Mouse (Mus musculus): Measurements from ENCODE around the gene St7l.
"Not testable (repeated sequence)": the region's sequence is repeated elsewhere in the genome, so short reads cannot be mapped to it uniquely, and the experiment has no call there.

The St7l gene

GRCm38 (mm10) chr3:104865341-104865788, 1.6 kb downstream of the St7l start:
- H3K36me3 ChIP-seq (ENCODE audit: insufficient read depth, low read length) = peaks cover 31% of the 10 kb centered on the region
- H3K27me3 ChIP-seq (ENCODE audit: insufficient read depth, low read length) = no peaks in the 10 kb centered on the region
- peaks cover 45% of the 10 kb centered on the region for H3K4me1 ChIP-seq (replicated peaks; ENCODE audit: low read depth, low read length)
- TF ChIP-seq POU5F1 (IDR thresholded peaks at IDR 0.05; ENCODE audit: borderline replicate concordance, low read length) (no peak), CTCF (conservative IDR thresholded peaks at IDR 0.05; ENCODE audit: low read length) (no peak), NANOG (IDR thresholded peaks at IDR 0.05; ENCODE audit: borderline replicate concordance, low read length) (no peak)
- no peaks in the 10 kb centered on the region for H3K9me3 ChIP-seq (ENCODE audit: low read length)
- peak overlapping the region; percentile 98 for H3K4me3 ChIP-seq (replicated peaks; ENCODE audit: low read length)

DNA sequence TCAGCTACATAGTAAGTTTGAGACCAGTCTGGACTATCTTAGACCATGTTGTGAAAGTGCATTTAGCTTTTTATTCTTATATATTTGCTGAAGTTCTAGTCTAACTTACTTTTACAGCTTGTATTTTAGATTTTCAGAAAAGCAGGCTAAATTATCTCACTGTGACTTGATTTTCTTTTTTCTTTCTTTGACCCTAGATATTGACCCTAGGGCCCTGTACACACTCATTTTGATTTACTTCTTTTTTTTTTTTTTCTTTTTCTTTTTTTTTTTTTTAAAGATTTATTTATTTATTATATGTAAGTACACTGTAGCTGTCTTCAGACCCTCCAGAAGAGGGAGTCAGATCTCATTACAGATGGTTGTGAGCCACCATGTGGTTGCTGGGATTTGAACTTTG, 2.9 kb downstream of the St7l start:
- not testable (repeated sequence) for H3K9me3 ChIP-seq (ENCODE audit: low read length); H3K27me3 ChIP-seq (ENCODE audit: insufficient read depth, low read length); H3K4me3 ChIP-seq (replicated peaks; ENCODE audit: low read length)
- Histone ChIP-seq H3K36me3 (ENCODE audit: insufficient read depth, low read length) (peaks cover 33% of the 10 kb centered on the region), H3K4me1 (replicated peaks; ENCODE audit: low read depth, low read length) (peaks cover 31% of the 10 kb centered on the region)

GRCm38 (mm10) chr3:104869611-104870010, 5.8 kb downstream of the St7l start:
- Histone ChIP-seq H3K36me3 (ENCODE audit: insufficient read depth, low read length) (peaks cover 51% of the 10 kb centered on the region), H3K4me3 (replicated peaks; ENCODE audit: low read length) (no peak overlapping the region), H3K4me1 (replicated peaks; ENCODE audit: low read depth, low read length) (peaks cover 11% of the 10 kb centered on the region), H3K27me3 (ENCODE audit: insufficient read depth, low read length) (no peaks in the 10 kb centered on the region), H3K9me3 (ENCODE audit: low read length) (no peaks in the 10 kb centered on the region)
- TF ChIP-seq CTCF (conservative IDR thresholded peaks at IDR 0.05; ENCODE audit: low read length) (no peak), POU5F1 (IDR thresholded peaks at IDR 0.05; ENCODE audit: borderline replicate concordance, low read length) (no peak), NANOG (IDR thresholded peaks at IDR 0.05; ENCODE audit: borderline replicate concordance, low read length) (no peak)

DNA sequence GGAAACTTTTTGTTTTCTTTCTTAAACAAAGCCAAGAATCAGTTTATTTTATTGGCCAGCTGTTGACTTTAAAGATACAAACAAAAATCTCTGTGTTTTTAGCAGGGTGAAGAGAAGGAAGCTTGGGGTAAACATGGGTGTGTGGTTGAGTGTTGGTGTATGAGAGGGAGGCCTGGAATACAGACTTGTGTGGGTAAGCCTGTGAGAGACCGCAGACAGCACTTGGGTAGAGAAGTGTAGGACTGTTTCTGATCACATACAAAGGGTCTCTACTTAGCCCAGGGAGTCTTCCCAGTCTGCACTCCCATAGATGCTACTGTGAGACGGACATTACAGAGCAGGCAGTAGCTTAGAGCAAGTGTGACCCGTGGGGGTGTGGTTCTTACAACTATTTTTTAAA, 24.8 kb downstream of the St7l start:
- Histone ChIP-seq H3K9me3 (ENCODE audit: low read length) (no peaks in the 10 kb centered on the region), H3K27me3 (ENCODE audit: insufficient read depth, low read length) (no peaks in the 10 kb centered on the region), H3K4me3 (replicated peaks; ENCODE audit: low read length) (no peak overlapping the region), H3K36me3 (ENCODE audit: insufficient read depth, low read length) (peaks cover 24% of the 10 kb centered on the region), H3K4me1 (replicated peaks; ENCODE audit: low read depth, low read length) (no peaks in the 10 kb centered on the region)
- no peak for TF ChIP-seq CTCF (conservative IDR thresholded peaks at IDR 0.05; ENCODE audit: low read length)
- no peak for TF ChIP-seq NANOG (IDR thresholded peaks at IDR 0.05; ENCODE audit: borderline replicate concordance, low read length)
- no peak for TF ChIP-seq POU5F1 (IDR thresholded peaks at IDR 0.05; ENCODE audit: borderline replicate concordance, low read length)

DNA sequence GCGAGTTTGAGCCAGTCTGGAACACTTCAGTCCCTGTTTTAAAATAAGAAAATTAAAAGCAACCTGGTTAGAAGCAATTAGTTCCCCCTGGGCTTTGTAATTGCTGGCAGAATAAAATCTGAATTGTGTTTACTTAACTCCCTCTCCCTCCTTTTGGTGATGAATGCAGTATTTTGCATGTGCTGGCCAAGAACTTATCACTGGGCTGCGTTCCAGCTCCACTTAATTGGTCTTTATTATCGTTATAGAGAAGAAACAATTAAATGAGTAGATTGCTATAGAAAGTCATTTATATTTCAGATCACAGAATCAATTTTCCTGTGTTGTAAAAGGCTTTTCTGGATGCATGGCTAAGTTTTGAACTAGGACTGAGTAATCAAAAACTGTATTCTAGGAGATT, 32.3 kb downstream of the St7l start:
- Histone ChIP-seq H3K4me3 (replicated peaks; ENCODE audit: low read length) (no peak overlapping the region), H3K9me3 (ENCODE audit: low read length) (no peaks in the 10 kb centered on the region), H3K4me1 (replicated peaks; ENCODE audit: low read depth, low read length) (no peaks in the 10 kb centered on the region), H3K27me3 (ENCODE audit: insufficient read depth, low read length) (no peaks in the 10 kb centered on the region), H3K36me3 (ENCODE audit: insufficient read depth, low read length) (peaks cover 53% of the 10 kb centered on the region)
- TF ChIP-seq CTCF (conservative IDR thresholded peaks at IDR 0.05; ENCODE audit: low read length) (no peak), POU5F1 (IDR thresholded peaks at IDR 0.05; ENCODE audit: borderline replicate concordance, low read length) (no peak), NANOG (IDR thresholded peaks at IDR 0.05; ENCODE audit: borderline replicate concordance, low read length) (no peak)

- Histone ChIP-seq H3K4me3 (replicated peaks; ENCODE audit: low read length) (no peak overlapping the region), H3K4me1 (replicated peaks; ENCODE audit: low read depth, low read length) (no peaks in the 10 kb centered on the region), H3K9me3 (ENCODE audit: low read length) (no peaks in the 10 kb centered on the region), H3K27me3 (ENCODE audit: insufficient read depth, low read length) (no peaks in the 10 kb centered on the region), H3K36me3 (ENCODE audit: insufficient read depth, low read length) (peaks cover 29% of the 10 kb centered on the region)
- TF ChIP-seq NANOG (IDR thresholded peaks at IDR 0.05; ENCODE audit: borderline replicate concordance, low read length) (no peak), CTCF (conservative IDR thresholded peaks at IDR 0.05; ENCODE audit: low read length) (no peak), POU5F1 (IDR thresholded peaks at IDR 0.05; ENCODE audit: borderline replicate concordance, low read length) (no peak)
Observed at GRCm38 (mm10) chr3:104901154-104901553, 37.3 kb downstream of the St7l start.

- no peak for TF ChIP-seq CTCF (conservative IDR thresholded peaks at IDR 0.05; ENCODE audit: low read length)
- TF ChIP-seq POU5F1 (IDR thresholded peaks at IDR 0.05; ENCODE audit: borderline replicate concordance, low read length) = no peak
- TF ChIP-seq NANOG (IDR thresholded peaks at IDR 0.05; ENCODE audit: borderline replicate concordance, low read length) = no peak
- Histone ChIP-seq H3K27me3 (ENCODE audit: insufficient read depth, low read length) (no peaks in the 10 kb centered on the region), H3K4me3 (replicated peaks; ENCODE audit: low read length) (no peak overlapping the region), H3K4me1 (replicated peaks; ENCODE audit: low read depth, low read length) (no peaks in the 10 kb centered on the region), H3K9me3 (ENCODE audit: low read length) (no peaks in the 10 kb centered on the region), H3K36me3 (ENCODE audit: insufficient read depth, low read length) (peaks cover 12% of the 10 kb centered on the region)
Observed at GRCm38 (mm10) chr3:104905389-104905788, 41.6 kb downstream of the St7l start.

DNA sequence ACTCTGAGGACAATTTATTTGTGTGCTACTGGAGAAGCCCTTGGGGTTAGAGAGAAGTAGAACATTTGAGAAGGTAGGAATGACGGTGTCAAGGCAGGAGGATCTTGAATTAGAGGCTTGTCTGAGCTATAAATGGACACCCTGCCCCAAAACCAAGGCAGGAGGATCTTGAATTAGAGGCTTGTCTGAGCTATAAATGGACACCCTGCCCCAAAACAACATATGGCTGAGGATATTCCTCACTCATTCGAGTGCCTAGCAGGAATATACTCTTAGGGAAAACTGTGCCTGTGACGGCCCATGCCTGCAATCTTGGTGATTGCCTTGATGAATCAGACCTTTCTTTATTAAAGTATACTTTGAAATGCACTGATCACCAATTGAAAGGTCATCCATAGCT, 42.2 kb downstream of the St7l start:
- Histone ChIP-seq H3K4me1 (replicated peaks; ENCODE audit: low read depth, low read length) (no peaks in the 10 kb centered on the region), H3K36me3 (ENCODE audit: insufficient read depth, low read length) (peaks cover 17% of the 10 kb centered on the region), H3K9me3 (ENCODE audit: low read length) (no peaks in the 10 kb centered on the region), H3K27me3 (ENCODE audit: insufficient read depth, low read length) (no peaks in the 10 kb centered on the region), H3K4me3 (replicated peaks; ENCODE audit: low read length) (no peak overlapping the region)
- no peak for TF ChIP-seq CTCF (conservative IDR thresholded peaks at IDR 0.05; ENCODE audit: low read length)
- no peak for TF ChIP-seq NANOG (IDR thresholded peaks at IDR 0.05; ENCODE audit: borderline replicate concordance, low read length)
- TF ChIP-seq POU5F1 (IDR thresholded peaks at IDR 0.05; ENCODE audit: borderline replicate concordance, low read length) = no peak

GRCm38 (mm10) chr3:104909195-104909594, 45.4 kb downstream of the St7l start:
- Histone ChIP-seq H3K4me1 (replicated peaks; ENCODE audit: low read depth, low read length) (no peaks in the 10 kb centered on the region), H3K36me3 (ENCODE audit: insufficient read depth, low read length) (peaks cover 16% of the 10 kb centered on the region), H3K27me3 (ENCODE audit: insufficient read depth, low read length) (no peaks in the 10 kb centered on the region), H3K9me3 (ENCODE audit: low read length) (no peaks in the 10 kb centered on the region), H3K4me3 (replicated peaks; ENCODE audit: low read length) (no peak overlapping the region)
- TF ChIP-seq NANOG (IDR thresholded peaks at IDR 0.05; ENCODE audit: borderline replicate concordance, low read length) (no peak), CTCF (conservative IDR thresholded peaks at IDR 0.05; ENCODE audit: low read length) (no peak), POU5F1 (IDR thresholded peaks at IDR 0.05; ENCODE audit: borderline replicate concordance, low read length) (no peak)
